Mouse (Mus musculus) bone marrow macrophage, adult 2 months (primary cell): Measurements from ENCODE around the gene Cd40. TPM values are rescaled to one million over a fixed set of nuclear protein-coding genes. Genes with fewer than 3 reads are reported as not detected.

Experiments
- H3K27ac ChIP-seq: 2 replicates; pipeline ENCODE4 v1.5.1; 2012; ENCODE audit warnings: low read depth, low read length; ENCODE audit not compliant: insufficient read depth
- H3K4me1 ChIP-seq: 2 replicates; pipeline ENCODE4 v1.6.1; 2012; ENCODE audit warnings: low read length; ENCODE audit not compliant: control insufficient read depth, insufficient read depth
- H3K4me3 ChIP-seq: 2 replicates; pipeline ENCODE4 v1.5.1; 2012; ENCODE audit warnings: mild to moderate bottlenecking, low read length, moderate library complexity; ENCODE audit not compliant: insufficient read depth
- CTCF ChIP-seq: IDR thresholded peaks from 2 replicates; pipeline ENCODE4 v1.5.1; 2012; ENCODE audit warnings: low read depth, mild to moderate bottlenecking, low read length, moderate library complexity
- POLR2A ChIP-seq: IDR thresholded peaks from 2 replicates; pipeline ENCODE4 v1.6.1; 2012; ENCODE audit warnings: mild to moderate bottlenecking, low read depth, low read length, borderline replicate concordance
- polyA plus RNA-seq: library from polyadenylated mRNA; stranded (reverse); fragments of >200 nt; gene quantifications from 2 replicates; pipeline ENCODE4 v1.2.4, GENCODE M21; 2012; ENCODE audit not compliant: missing spikeins, insufficient read depth, insufficient read length

Cd40 gene
- polyA plus RNA-seq, 1 experiment: 20.4 TPM

GRCm38 (mm10) chr2:165033306-165033705, 22.1 kb upstream of the Cd40 start:
- no peak for TF ChIP-seq CTCF
- no peak for TF ChIP-seq POLR2A
- Histone ChIP-seq H3K4me3 (peak overlapping the region; percentile 76), H3K4me1 (peaks cover 26% of the 10 kb centered on the region), H3K27ac (no peak overlapping the region)

- Histone ChIP-seq H3K27ac (peak within 1 kb of the TSS; percentile 51; the same call in 1 of the 2 replicates), H3K4me3 (peak within 1 kb of the TSS; percentile 76), H3K4me1 (peaks cover 20% of the 10 kb centered on the region)
- TF ChIP-seq POLR2A (no peak), CTCF (no peak)
Observed at GRCm38 (mm10) chr2:165034131-165035057, 21.0 kb upstream of the Cd40 start, which contains the start of gene Ncoa5. Gene Ncoa5, minus strand, starts transcription at chr2:165034867.

GRCm38 (mm10) chr2:165035058-165035431, 20.4 kb upstream of the Cd40 start:
- Histone ChIP-seq H3K4me3 (peak overlapping the region; percentile 76; the same call in 1 of the 2 replicates), H3K27ac (no peak overlapping the region), H3K4me1 (peaks cover 20% of the 10 kb centered on the region)
- TF ChIP-seq CTCF: no peak
- TF ChIP-seq POLR2A: no peak

GRCm38 (mm10) chr2:165037415-165037814, 18.0 kb upstream of the Cd40 start:
- Histone ChIP-seq H3K4me3 (no peak overlapping the region), H3K4me1 (peaks cover 24% of the 10 kb centered on the region), H3K27ac (no peak overlapping the region)
- TF ChIP-seq CTCF (no peak), POLR2A (no peak)

GRCm38 (mm10) chr2:165042126-165042525, 13.3 kb upstream of the Cd40 start:
- TF ChIP-seq CTCF: no peak
- TF ChIP-seq POLR2A: no peak
- Histone ChIP-seq H3K4me3 (no peak overlapping the region), H3K4me1 (peaks cover 16% of the 10 kb centered on the region), H3K27ac (no peak overlapping the region)

- peaks cover 14% of the 10 kb centered on the region for H3K4me1 ChIP-seq
- peak overlapping the region; percentile 60; the same call in 1 of the 2 replicates for H3K27ac ChIP-seq
- peak overlapping the region; percentile 31 for H3K4me3 ChIP-seq
- no peak for TF ChIP-seq POLR2A
- TF ChIP-seq CTCF: no peak
Observed at GRCm38 (mm10) chr2:165043090-165043636, 12.3 kb upstream of the Cd40 start.

- peaks cover 14% of the 10 kb centered on the region for H3K4me1 ChIP-seq
- no peak overlapping the region for H3K4me3 ChIP-seq
- TF ChIP-seq CTCF: no peak
- no peak for TF ChIP-seq POLR2A
- no peak overlapping the region for H3K27ac ChIP-seq
Observed at GRCm38 (mm10) chr2:165043729-165044128, 11.7 kb upstream of the Cd40 start.

GRCm38 (mm10) chr2:165049044-165049443, 6.4 kb upstream of the Cd40 start:
- Histone ChIP-seq H3K27ac (no peak overlapping the region), H3K4me3 (no peak overlapping the region), H3K4me1 (no peaks in the 10 kb centered on the region)
- TF ChIP-seq CTCF (no peak), POLR2A (no peak)

GRCm38 (mm10) chr2:165050826-165051548, 4.4 kb upstream of the Cd40 start:
- H3K27ac ChIP-seq: no peak overlapping the region
- TF ChIP-seq CTCF (no peak), POLR2A (no peak)

GRCm38 (mm10) chr2:165051566-165051965, 3.9 kb upstream of the Cd40 start:
- Histone ChIP-seq H3K27ac (no peak overlapping the region), H3K4me3 (no peak overlapping the region), H3K4me1 (peaks cover 13% of the 10 kb centered on the region)
- TF ChIP-seq CTCF (no peak), POLR2A (no peak)

More at GRCm38 (mm10) chr2:165050826-165051548, 4.4 kb upstream of the Cd40 start:
- Histone ChIP-seq H3K4me1 (peaks cover 8% of the 10 kb centered on the region), H3K4me3 (no peak overlapping the region)
